Mouse (Mus musculus): ENCODE results near the gene 4931428F04Rik.
"Not testable (repeated sequence)": the region's sequence is repeated elsewhere in the genome, so short reads cannot be mapped to it uniquely, and the experiment has no call there.

4931428F04Rik gene

GRCm38 (mm10) chr8:105261326-105261980 lies 28.2 kb downstream of the 4931428F04Rik start:
- no peak for DNase-seq (ENCODE audit: low spot score in 2 of 2)

DNA sequence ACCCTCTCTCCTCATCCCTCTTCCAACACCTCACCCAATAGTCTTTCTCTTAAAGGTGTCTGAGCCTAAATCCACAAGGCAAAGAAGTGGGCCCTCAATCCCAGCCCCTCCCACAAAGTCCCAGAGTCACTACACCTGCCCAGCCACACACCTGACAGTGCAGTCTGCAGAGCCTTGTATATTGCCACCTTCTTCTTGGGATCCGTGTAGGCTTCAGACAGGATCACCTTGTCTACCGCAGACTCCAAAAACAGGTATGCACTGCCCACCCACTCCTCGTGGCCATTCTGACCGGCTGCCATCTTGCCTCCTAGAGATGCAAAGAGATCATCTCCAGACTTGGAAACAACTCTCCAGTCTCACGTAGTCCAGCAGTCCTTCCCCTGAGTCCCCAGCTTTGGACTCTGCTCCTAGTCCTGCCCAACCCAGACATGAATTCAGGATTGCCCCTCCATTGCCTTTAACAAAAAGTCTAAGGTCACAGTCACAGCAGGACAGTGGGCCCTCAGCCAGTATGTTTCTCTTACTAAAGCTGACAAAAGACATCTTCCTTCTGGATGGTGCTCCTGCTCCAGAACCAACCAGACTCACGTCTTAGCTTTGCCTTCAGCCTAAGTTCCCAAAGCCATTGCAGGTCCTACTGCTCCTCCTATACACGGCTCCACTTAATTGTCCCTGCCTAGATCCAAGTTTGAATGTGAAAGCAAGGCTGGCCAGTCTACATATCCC lies 29.1 kb downstream of the 4931428F04Rik start:
- no peak for DNase-seq (ENCODE audit: low spot score in 2 of 2)

- peak in 1 of 2 experiments; percentile 66 for DNase-seq (ENCODE audit: low spot score in 2 of 2)
Observed at GRCm38 (mm10) chr8:105259721-105260320, 29.8 kb downstream of the 4931428F04Rik start.

DNA sequence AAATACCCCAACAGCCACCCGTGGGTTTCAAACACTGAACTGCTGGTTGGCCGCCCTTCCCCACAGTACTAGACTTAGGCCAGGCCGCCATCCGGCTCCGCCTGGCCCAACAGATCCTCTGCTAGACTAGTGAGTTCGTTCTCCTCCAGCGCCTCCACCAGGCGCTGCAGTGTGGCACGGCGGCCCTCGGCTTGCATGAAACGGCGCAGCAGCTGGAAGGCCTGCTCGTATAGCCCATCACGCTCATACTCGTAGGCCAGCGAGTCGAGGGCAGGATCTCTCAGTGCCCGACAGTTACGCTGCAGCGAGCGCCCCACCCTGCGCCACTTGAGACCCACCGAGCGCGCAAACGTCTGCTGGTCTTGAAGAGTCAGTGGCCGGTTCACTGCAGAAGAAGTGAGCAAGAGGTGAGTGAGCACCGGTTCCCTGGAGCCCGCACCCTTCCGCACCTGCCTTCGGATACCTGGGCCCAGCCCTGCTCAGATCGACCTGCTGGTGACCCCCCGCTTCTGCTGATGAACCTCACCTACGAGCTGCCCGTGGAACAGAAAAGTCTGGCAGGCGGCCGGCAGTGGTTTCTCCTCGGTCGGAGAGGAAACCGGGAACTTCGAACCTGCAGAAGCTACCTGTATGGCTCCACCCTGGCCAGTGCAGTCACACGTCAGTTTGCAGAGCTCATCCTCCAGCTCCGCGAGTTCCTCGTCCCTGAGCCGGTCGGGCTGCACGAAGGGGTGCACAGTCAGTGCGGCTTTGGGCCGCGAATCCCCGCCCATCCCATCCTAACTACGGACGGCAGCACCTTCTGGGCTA lies 30.5 kb downstream of the 4931428F04Rik start:
- DNase-seq (ENCODE audit: low spot score in 2 of 2), result no peak

DNA sequence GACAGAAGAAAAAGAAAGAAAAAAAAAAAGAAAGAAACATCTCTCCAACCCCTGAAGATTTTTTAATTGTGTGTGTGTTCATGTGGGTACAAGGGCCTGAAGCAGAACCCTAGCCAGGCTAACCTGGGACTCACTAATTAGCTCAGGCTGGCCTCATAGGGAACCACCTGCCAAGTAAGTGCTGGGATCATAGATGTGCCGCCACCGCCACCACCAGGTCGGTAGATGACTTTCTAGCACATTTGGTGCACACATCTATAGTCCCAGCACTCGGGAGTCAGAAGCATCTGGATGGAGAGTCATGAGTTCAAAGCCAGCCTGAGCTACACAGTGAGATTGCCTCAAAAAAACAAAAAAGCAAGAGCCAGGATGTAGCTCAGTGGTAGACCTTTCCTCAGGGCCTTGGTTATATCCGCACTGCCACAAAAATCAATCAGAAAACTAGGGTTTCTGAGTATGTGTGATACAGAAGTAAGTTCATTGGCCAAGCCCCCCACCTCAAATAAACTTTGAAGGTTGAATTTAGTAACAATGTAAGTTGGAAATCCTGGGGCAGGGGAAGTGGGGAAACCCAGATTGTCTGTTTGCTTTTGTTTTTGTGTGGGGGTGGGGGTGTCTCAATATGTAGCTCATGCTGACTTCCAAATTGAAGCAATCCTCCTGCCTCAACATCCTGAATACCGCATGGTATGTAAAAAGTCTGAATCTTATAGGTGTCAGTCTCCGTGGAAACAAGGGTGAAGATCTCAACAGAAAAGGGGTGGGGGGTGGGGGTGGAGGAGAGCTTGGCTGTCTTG lies 32.1 kb downstream of the 4931428F04Rik start:
- DNase-seq (ENCODE audit: low spot score in 2 of 2), result no peak

DNA sequence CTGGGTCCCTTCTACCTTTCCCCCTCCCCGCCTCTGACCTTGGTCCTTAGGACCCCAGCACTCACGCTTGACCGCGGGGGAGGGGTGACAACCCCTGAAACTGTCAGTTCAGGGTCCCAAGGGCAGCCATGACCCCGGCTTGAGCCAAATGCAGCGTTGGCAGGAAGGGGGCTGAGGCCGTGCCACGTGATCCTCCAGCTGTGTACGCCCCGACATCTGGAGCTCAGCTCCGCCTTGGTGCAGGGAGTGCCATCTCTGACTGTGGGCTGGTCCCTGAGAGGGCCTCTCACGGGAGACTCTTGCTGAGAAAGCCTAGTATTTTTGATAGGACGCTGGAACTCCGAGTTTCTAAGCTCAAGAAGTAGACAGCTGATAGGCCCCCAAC lies 34.7 kb downstream of the 4931428F04Rik start, which contains the start of gene B3gnt9:
TSS of gene B3gnt9 (minus strand) at position 188 of the 385 bp plus-strand sequence.
- DNase-seq (ENCODE audit: low spot score in 2 of 2), result peak in 1 of 2 experiments; percentile 44

- DNase-seq (ENCODE audit: low spot score in 2 of 2), result peak; percentile 77 to 87
Observed at GRCm38 (mm10) chr8:105254152-105254965, 35.3 kb downstream of the 4931428F04Rik start.

DNA sequence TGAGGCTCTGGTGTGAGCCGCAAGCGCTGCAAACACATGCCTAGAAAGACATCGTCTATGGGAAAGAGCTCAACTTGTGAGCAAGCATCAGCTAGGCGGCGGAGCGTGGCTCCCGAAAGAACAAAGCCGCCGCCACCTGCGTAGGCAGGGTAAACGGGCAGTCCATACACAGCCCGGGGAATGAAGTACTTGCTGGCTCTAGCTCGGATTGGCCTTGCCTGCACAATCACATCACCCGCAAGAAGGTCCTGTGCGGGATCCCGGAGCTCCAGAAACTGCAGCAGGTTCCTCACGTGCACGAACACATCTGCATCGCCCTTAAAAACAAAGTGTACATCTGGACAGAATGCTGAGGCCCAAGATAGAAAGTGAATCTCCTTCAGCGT lies 35.9 kb downstream of the 4931428F04Rik start:
- no peak for DNase-seq (ENCODE audit: low spot score in 2 of 2)

DNA sequence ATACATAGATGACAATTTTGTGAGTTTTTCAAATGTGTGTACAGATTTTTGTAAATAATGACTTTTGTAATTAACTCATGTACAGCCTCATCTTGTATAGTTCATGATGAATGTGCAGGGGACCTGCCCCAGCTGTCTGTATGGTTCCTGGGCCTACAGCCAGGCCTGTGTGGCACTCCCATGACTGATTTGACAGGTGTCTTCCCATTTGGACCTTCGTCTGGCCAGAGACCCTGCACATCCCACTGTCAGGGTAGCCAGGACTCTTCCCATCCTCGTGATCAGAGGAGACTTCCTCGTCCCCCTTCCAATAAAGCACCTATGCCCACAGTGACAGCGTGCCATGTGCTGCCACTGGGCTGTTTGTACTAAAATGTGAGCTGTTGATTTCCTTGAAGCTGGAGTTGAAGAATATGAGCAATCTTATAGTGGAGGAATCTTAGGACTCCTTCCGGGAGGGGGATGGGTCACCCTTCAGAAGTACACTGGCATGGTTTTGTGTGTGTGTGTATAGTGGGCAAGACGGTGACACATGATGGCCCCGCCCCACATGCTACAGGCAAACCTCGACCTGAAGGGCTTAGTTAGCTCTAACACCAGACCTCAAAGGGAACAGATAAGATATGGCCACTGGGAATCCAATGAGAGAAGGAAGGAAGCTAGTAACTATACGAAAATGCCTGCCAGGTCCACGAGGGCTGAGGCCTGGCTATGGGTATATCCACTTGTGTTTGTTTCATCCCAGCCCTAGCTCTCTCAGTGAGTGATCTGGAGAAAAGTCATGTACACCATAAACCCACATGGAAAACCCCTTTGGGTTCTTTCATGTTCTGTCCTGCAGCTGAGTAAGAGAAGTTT lies 36.8 kb downstream of the 4931428F04Rik start:
- no peak for DNase-seq (ENCODE audit: low spot score in 2 of 2)

- no peak for DNase-seq (ENCODE audit: low spot score in 2 of 2)
Observed at GRCm38 (mm10) chr8:105251954-105252353, 37.7 kb downstream of the 4931428F04Rik start.

GRCm38 (mm10) chr8:105241016-105241415 lies 48.6 kb downstream of the 4931428F04Rik start:
- DNase-seq (ENCODE audit: low spot score in 2 of 2), result no peak

GRCm38 (mm10) chr8:105237442-105238142 lies 52.1 kb downstream of the 4931428F04Rik start:
- DNase-seq (ENCODE audit: low spot score in 2 of 2), result no peak

DNA sequence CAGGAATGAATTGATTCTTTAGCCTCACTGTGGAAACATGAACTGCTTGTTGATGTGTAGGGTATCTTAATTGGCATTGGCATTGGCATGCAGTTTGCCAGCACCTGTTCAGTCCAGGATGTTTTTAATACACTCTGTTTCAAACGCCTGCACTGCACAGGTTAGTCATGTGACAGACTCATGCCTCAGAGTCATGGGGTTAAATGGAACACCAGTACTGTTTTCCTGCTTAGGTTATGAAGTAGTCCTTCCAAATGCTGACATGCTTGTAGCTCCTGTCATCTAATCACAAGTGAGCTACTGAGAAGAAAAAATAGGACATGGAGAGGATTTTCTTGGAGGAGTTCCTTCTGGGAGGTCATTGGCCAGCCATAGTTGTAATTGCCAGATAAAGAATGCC lies 54.5 kb downstream of the 4931428F04Rik start:
- DNase-seq (ENCODE audit: low spot score in 2 of 2), result no peak

DNA sequence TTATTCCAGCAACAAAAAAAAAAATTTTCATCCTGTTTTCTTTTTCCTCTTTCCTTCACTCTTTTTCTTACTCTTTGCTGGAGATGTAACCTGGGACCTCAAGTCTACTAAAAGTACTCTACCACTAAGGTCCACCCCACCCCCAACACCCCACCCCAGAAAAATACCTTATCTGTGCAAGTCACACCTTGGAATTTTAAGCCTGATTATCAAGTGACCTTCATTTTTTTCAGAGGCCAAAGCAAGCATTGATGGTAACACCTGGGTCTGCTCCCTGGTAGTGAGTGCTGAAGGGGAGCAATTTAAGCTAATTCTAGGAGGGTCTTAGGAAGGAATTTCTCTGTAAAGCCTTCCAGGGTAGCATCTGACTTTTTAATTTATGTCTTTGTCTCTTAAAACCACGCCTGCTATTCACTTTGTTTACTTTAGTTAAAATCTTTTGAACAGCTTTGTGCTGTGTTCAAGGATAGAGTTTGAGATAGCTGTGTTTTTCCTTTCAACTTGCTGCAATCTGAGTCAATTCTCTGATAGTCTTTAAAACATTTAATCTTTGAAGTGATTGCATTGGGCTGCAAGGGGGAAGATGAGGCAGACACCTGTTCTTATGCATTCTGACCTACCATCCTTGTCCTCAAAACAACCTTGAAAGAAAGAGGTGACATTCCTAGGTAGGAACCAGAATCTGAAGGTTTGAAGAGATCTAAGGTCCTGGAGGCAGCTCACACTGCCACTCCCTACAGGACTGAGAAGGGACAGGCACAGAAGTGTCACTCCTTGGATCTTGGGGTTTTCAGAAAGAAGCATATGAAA lies 56.3 kb downstream of the 4931428F04Rik start:
- DNase-seq (ENCODE audit: low spot score in 2 of 2), result no peak

DNA sequence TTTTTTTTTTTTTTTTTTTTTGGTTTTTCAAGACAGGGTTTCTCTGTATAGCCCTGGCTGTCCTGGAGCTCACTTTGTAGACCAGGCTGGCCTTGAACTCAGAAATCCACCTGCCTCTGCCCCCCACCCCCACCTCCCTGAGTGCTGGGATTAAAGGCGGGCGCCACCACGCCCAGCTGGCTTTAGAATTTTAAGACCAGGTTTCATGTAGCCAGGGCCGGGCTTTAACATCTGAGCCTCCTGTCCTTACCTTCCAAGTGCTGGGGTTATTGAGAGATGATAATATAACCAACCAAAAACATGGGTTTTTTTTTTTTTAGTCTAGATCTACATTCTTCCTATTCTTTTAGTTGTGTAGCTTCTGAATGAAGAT lies 57.4 kb downstream of the 4931428F04Rik start:
- not testable (repeated sequence) for DNase-seq (ENCODE audit: low spot score in 2 of 2)

DNA sequence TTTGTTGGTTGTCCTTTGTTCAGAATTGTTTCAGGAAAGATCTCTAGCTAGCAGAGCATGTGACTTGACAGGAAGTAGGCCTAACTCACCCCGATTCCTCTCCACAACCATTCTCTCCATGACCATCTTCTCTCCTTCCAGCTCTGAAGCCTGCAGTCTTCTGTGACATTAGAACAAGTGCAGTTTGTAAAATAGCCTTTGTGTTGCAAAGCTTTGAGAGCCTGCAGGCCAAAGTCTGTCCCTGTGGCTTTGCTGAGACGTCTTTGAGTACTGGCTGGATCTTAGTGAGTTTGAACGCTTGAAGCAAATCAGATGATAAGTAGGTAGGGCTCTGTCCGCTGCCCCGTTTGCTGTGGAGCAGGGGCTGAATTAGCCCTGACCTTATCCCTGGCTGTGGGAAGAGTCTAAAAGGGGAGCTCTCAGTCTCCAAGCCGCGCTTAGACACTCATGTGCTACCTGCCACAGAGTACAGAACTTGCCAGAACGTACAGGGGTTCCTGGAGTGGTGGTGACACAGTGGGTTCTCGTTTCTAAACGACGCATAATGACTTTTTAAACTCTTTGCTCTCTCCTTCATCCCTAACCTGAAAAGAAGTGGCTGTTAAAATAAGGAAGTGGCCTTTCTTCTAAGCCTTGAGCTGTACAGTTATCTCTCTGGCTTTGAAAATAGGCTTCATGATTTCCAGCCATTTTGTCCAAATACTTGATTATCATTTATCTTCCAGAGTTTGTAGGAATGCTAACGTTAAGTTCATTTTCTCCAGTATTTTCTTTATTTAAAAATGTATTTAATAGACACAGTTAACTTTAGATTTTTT lies 58.0 kb downstream of the 4931428F04Rik start:
- no peak for DNase-seq (ENCODE audit: low spot score in 2 of 2)
